Mouse (Mus musculus): ENCODE measurements around the gene Gjd3.

Gjd3 gene

DNA sequence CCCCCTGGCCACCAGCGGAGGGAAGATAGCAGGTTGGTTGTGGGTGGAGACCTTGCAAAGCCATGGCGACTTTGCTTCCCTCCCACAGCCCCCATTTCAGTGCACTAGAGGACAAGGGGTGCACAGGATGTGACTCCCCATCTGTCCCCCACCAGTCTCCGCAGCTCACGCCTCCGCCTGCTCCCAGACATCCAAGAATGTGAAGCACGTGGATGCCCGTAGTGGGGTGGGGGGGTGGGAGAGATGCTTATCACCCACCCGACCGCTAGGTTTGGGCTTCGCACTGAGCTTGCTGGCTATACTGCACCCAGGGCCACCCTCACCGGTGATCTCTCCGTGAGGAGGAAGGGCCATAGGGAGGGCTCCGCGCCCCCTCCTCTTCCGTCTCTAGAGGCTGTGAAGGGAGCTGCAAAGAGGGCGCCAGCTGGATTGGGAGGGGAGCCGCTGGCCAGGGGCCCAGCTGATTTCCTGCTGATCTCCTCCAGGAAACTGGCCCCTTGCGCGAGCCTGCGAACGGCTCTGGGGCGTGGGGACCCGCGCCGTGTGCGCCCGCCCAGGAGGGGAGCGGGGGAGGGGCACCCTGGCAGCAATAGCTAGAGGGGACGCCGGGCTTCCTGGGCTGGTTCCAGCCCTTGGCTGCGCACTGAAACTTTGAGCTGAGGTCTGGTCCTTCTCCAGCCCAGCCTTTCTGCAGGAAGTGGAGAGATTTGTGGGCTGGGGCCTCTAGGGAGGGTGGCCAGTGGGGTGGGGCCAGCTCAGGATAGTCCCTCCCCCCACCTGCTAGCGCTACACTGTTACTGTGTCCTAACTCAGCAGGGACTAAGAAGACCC, 19.4 kb downstream of the Gjd3 start:
- DNase-seq (ENCODE audit: low read depth, low spot score), result peak; percentile 77

DNA sequence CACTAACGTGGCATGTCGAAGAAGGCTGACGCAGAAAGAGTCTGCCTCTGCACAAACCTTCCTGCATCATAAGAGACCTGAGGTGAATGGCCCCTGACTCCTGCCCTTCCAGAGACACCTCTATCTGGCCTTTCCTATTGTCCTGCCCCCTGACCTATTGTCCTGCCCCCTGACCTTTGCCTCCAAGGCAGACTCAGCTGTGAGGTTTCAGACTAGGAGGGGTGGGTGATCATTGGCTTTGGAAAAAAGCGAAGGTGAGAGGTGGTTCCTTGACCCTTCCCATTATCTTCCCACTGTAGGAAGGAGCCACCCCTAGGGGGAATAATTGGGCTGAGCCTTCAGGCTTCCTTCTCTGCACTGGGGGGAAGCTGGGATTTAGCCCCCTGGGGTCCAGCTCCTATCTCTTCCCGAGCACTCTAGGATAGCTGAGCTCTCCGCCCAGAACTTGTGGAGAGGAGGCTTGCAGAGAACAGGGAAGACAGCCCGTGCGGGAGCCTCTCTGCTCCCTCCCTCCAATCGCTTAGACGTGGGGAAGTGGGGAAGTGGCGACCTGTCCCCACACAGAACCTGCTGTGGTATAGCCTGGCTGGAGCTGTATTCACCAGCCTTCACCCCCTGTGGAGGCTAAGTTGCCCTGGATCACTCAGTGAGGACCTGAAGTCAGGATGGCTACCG, 20.3 kb downstream of the Gjd3 start:
- DNase-seq (ENCODE audit: low read depth, low spot score), result peak; percentile 14

DNA sequence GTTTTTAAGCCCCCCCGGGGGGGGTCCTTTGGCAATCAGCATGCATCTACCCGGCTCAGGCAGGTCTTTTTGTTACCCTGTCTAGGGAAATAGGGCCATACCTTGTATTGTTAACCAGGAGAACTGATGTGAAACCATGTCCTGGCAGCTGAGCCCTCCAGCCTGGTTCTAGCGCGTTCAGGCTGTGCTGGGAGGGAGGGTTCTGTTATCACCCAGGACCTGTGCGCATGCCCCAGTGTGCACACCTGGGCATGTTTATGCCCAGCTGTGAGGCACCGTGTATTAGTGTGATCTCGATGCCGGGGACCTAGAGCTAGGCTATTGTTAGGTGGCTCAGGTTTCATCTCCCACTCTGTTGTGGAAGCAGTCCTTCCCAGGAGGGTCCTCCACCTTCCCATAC, 21.1 kb downstream of the Gjd3 start:
- DNase-seq (ENCODE audit: low read depth, low spot score), result peak; percentile 46

- peak; percentile 28 for DNase-seq (ENCODE audit: low read depth, low spot score)
These were observed 21.7 kb downstream of the Gjd3 start for GRCm38 (mm10) chr11:98961051-98961592.

DNA sequence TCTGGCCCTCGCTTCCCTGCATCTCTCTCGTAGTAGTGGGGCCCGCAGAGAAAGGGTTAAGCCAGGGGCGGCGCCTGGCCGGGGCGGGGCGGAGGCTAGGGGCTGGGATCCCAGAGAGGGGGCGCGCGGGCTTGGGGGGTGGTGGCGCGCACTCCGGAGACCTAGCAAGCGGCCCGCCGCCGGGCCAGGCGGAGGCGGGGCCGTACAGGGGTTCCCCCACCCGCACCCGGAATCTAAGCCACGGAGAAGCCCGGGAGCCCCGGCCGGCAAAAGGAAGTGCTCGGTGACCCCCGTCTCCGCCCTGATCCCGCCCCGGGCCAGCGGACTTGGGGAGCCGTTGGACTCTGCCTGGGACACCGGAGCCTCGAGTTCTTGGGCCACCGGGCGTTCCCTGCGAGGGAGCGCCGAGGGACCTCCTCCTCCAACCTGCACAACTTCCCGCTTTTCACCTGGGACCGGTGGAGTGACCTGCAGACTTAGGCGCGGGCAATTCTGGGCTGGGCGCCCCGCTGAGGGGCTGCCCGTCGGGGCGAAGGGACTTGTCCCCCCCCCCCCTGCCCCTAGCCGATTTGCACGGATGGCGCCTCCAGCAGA, 22.4 kb downstream of the Gjd3 start:
- DNase-seq (ENCODE audit: low read depth, low spot score), result peak; percentile 81

GRCm38 (mm10) chr11:98959437-98960312, 23.1 kb downstream of the Gjd3 start:
- DNase-seq (ENCODE audit: low read depth, low spot score), result peak; percentile 94

DNA sequence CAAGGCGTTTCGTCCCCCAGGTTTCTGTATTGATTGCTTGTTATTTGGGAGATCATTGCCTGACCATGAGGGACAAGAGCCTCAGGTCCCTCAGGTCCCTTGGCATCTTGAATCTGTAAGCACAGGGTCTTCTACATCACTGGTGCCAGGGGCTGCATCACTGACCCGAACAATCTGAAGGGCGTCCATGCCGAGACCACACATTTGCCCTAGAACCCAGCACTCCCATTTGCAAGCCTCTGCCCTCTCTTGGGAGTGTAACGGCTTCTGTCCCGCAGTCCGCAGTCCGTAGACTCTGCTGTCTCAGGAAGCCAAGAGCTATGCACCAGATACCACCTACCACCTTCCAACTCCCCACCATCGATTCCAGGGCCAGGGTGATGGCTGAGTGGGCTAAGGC, 26.5 kb downstream of the Gjd3 start:
- DNase-seq (ENCODE audit: low read depth, low spot score), result no peak

DNA sequence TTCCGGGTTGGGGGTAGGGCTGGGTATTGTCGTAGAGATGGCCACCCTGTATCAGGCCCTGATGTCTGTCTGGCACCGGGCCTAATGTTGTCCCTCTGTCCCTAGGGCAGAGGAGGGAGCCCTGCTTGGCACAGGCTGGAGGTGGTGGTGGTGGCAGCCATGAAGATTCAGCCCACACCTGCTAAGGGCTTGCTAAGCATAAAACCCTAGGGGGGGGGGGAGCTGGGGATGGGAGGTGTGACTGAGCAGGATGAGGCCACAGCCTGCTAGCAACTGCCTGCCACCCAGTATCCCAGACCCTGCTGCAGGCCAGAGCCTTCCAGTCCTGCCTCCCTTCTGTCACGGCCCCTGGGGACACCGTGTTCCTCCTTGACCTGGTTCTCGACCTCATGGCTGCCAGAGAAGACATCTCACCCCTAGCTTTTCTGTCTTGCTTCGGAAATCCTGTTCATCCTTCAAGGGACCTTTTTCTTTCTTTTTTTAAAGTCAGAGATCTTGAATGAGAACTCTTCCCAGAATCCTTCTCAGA, 27.0 kb downstream of the Gjd3 start:
- peak; percentile 41 for DNase-seq (ENCODE audit: low read depth, low spot score)

- DNase-seq (ENCODE audit: low read depth, low spot score), result peak; percentile 26
These were observed 27.8 kb downstream of the Gjd3 start for GRCm38 (mm10) chr11:98954801-98955706.

DNA sequence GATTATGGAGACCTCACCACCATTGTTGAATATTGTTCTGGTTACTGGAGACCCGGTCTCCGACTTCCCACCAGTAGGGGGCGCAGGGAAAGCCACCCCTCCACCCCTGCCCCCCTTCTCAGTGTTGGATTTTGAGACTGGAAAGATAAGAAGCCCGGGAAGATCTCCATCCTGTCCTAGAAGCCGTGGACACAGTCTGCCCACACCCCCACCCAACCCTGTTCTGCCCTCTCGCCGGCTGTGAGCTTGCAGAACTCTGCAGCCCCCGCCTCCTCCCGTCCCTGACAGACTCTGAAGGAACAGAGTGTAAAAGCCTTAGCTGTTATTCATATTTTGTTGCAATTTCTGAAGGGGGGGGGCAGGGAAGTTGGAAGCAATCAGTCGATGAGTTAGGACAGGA, 28.4 kb downstream of the Gjd3 start:
- DNase-seq (ENCODE audit: low read depth, low spot score), result peak; percentile 63

- peak; percentile 20 for DNase-seq (ENCODE audit: low read depth, low spot score)
These were observed 28.9 kb downstream of the Gjd3 start for GRCm38 (mm10) chr11:98953835-98954320.

DNA sequence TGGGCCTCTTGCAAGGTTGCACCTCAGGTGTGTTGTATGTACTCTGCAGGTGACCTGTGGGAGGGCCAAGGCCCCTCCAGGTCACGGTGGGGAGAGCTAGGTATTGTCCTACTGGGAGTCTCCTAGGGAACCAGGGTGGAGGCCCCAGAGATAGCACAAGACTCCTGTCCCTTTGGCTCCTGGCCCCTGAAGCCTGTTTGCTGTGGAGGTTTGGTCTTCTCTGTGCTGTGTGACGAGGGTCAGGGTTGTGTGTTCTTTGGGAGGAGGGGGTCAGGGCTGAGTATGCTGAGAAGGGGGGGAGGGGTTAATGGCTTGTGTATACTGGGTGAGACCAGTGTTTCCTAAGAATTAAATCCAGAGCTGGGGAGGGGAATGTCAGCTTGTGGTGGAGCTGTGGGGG, 29.5 kb downstream of the Gjd3 start:
- no peak for DNase-seq (ENCODE audit: low read depth, low spot score)

DNA sequence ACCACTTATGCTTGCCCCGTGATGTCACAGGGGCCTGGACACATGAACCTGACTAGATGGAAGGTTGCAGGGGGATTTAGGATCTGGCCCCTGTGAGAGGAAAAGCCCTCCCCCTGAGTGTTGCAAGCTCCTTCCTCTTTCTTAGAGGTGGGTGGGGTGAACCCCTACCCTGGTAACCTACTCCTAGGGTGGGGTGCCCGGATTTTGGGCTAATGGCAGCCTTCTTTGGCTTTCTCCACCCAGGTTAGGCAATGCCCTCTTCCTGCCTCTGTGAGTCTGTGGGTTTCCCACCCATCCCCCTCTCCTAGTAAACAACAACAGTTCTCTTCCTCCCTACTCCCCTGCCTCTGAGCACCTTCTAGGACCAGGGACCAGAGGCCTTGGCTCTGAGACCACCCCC, 30.1 kb downstream of the Gjd3 start:
- DNase-seq (ENCODE audit: low read depth, low spot score), result peak; percentile 61

DNA sequence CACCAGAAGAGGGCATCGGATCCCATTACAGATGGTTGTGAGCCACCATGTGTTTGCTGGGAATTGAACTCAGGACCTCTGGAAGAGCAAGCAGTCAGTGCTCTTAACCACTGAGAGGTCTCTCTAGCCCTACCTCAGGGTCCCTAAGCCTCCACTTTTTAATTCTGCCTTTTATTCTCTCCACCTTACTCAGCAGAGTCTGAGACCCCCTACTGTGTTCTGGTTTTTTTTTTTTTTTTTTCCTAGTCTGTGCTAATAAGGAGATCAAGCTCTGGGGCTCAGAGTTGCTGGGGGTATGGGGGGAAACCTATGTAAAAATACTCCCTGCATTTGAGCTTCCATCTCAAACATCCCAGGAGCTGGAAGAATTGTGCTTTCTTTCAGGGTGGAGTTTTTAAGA, 30.7 kb downstream of the Gjd3 start:
- DNase-seq (ENCODE audit: low read depth, low spot score), result no peak

- DNase-seq (ENCODE audit: low read depth, low spot score), result no peak
These were observed 31.6 kb downstream of the Gjd3 start for GRCm38 (mm10) chr11:98951026-98951906.

DNA sequence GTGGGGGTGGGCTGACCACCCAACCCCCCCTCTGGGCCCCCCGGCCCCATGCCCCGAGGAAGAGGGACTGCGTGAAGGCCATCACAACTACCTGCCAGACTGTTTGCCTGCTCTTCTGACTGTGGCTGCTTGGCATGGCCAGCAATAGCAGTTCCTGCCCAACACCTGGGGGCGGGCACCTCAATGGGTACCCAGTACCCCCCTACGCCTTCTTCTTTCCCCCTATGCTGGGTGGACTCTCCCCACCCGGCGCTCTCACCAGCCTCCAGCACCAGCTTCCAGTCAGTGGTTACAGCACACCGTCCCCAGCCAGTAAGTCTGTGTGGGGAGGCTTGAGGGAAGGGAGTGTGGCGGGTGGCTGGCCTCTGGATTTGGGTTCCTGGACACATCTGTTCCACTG, 32.3 kb downstream of the Gjd3 start:
- DNase-seq (ENCODE audit: low read depth, low spot score), result peak; percentile 15

GRCm38 (mm10) chr11:98949958-98950460, 32.8 kb downstream of the Gjd3 start:
- DNase-seq (ENCODE audit: low read depth, low spot score), result peak; percentile 39

- peak; percentile 19 for DNase-seq (ENCODE audit: low read depth, low spot score)
These were observed 33.4 kb downstream of the Gjd3 start for GRCm38 (mm10) chr11:98949242-98949957.
